Mouse (Mus musculus) MEL (cell line): ENCODE results near the gene Dop1b. TPM values are rescaled to one million over a fixed set of nuclear protein-coding genes. Genes with fewer than 3 reads are reported as not detected.

Experiments used
- DNase-seq: peaks from one replicate; pipeline ENCODE4 v3.0.0; 2011; ENCODE audit warnings: low read depth, low spot score
- H3K27ac ChIP-seq: 2 replicates; pipeline ENCODE4 v1.5.1; 2012; ENCODE audit warnings: low read depth, mild to moderate bottlenecking, control low read depth, low read length, moderate library complexity; ENCODE audit not compliant: control insufficient read depth
- H3K27me3 ChIP-seq, 2 experiments: fragments of 150-350 bp in 1 of 2; sonication (generic) in 1 of 2; 2 replicates each; pipeline ENCODE4 v1.6.1; 2012; ENCODE audit warnings: low read length in 2 of 2, mild to moderate bottlenecking in 2 of 2, improper control_type of control experiment in 1 of 2, moderate library complexity in 1 of 2; ENCODE audit not compliant: insufficient read depth in 2 of 2, control insufficient read depth in 1 of 2
- H3K36me3 ChIP-seq, 2 experiments: 2 replicates each; pipeline ENCODE4 v1.6.1; 2012 to 2014; ENCODE audit warnings: low read length in 2 of 2, improper control_type of control experiment in 1 of 2, inconsistent platforms in 1 of 2, mild to moderate bottlenecking in 1 of 2; ENCODE audit not compliant: insufficient read depth in 2 of 2, control insufficient read depth in 1 of 2
- H3K4me1 ChIP-seq, 2 experiments: fragments of 150-350 bp in 1 of 2; sonication (generic) in 1 of 2; 2 replicates each; pipeline ENCODE4 v1.6.1; 2012; ENCODE audit warnings: low read length in 2 of 2, improper control_type of control experiment in 1 of 2, mild to moderate bottlenecking in 1 of 2; ENCODE audit not compliant: insufficient read depth in 2 of 2, control insufficient read depth in 1 of 2
- H3K4me3 ChIP-seq, 2 experiments: fragments of 150-350 bp in 1 of 2; sonication (generic) in 1 of 2; 2 replicates each; pipeline ENCODE4 v1.5.1; 2012; ENCODE audit warnings: low read depth in 2 of 2, low read length in 2 of 2, mild to moderate bottlenecking in 2 of 2, moderate library complexity in 2 of 2, control low read depth in 1 of 2, improper control_type of control experiment in 1 of 2; ENCODE audit not compliant: control insufficient read depth in 1 of 2, insufficient read depth in 1 of 2
- H3K79me2 ChIP-seq: 2 replicates; pipeline ENCODE4 v1.6.1; 2012; ENCODE audit warnings: mild to moderate bottlenecking, low read length, moderate library complexity; ENCODE audit not compliant: control insufficient read depth, poor library complexity, insufficient read depth
- H3K9ac ChIP-seq: 2 replicates; pipeline ENCODE4 v1.6.1; 2012; ENCODE audit warnings: low read depth, mild to moderate bottlenecking, control low read depth, low read length, moderate library complexity; ENCODE audit not compliant: control insufficient read depth, poor library complexity, severe bottlenecking
- H3K9me3 ChIP-seq: fragments of 150-350 bp; sonication (generic); replicated peaks from 2 replicates; pipeline ENCODE4 v1.6.1; 2012; ENCODE audit warnings: mild to moderate bottlenecking, low read length, improper control_type of control experiment, moderate library complexity; ENCODE audit not compliant: insufficient read depth
- BHLHE40 ChIP-seq: IDR thresholded peaks from 2 replicates; pipeline ENCODE4 v1.6.1; 2012; ENCODE audit warnings: low read depth, mild to moderate bottlenecking, inconsistent platforms, low read length, improper control_type of control experiment, borderline replicate concordance
- EP300 ChIP-seq, 2 experiments: IDR thresholded peaks; 2 replicates each; pipeline ENCODE4 v1.6.1; 2011; ENCODE audit warnings: improper control_type of control experiment in 2 of 2, low read length in 2 of 2, low read depth in 1 of 2, mild to moderate bottlenecking in 1 of 2
- GABPA ChIP-seq: IDR thresholded peaks from 2 replicates; pipeline ENCODE4 v1.6.1; 2012; ENCODE audit warnings: low read depth, mild to moderate bottlenecking, inconsistent platforms, low read length, improper control_type of control experiment, moderate library complexity
- GATA1 ChIP-seq: IDR thresholded peaks from 2 replicates; pipeline ENCODE4 v1.6.1; 2011; ENCODE audit warnings: low read depth, low read length, improper control_type of control experiment
- HCFC1 ChIP-seq: IDR thresholded peaks from 2 replicates; pipeline ENCODE4 v1.6.1; 2012; ENCODE audit warnings: low read depth, mild to moderate bottlenecking, inconsistent platforms, low read length, improper control_type of control experiment, moderate library complexity
- JUND ChIP-seq: IDR thresholded peaks from 2 replicates; pipeline ENCODE4 v1.6.1; 2011; ENCODE audit warnings: low read depth, mild to moderate bottlenecking, improper control_type of control experiment, low read length
- KAT2A ChIP-seq: conservative IDR thresholded peaks from 2 replicates; pipeline ENCODE4 v1.6.1; 2012; ENCODE audit warnings: low read depth, low read length, improper control_type of control experiment, inconsistent platforms
- MAFK ChIP-seq: IDR thresholded peaks from 2 replicates; pipeline ENCODE4 v1.6.1; 2011; ENCODE audit warnings: low read depth, mild to moderate bottlenecking, low read length, improper control_type of control experiment, borderline replicate concordance
- MAX ChIP-seq: IDR thresholded peaks from 2 replicates; pipeline ENCODE4 v1.6.1; 2011; ENCODE audit warnings: low read length, improper control_type of control experiment
- MAZ ChIP-seq: IDR thresholded peaks from 2 replicates; pipeline ENCODE4 v1.6.1; 2012; ENCODE audit warnings: low read depth, mild to moderate bottlenecking, inconsistent platforms, low read length, improper control_type of control experiment
- POLR2A ChIP-seq, 2 experiments: IDR thresholded peaks; 2 replicates each; pipeline ENCODE4 v1.6.1; 2011 to 2012; ENCODE audit warnings: low read length in 2 of 2, mild to moderate bottlenecking in 2 of 2, control low read depth in 1 of 2, improper control_type of control experiment in 1 of 2, low read depth in 1 of 2, moderate library complexity in 1 of 2; ENCODE audit not compliant: control insufficient read depth in 1 of 2, insufficient read depth in 1 of 2, poor library complexity in 1 of 2
- POLR2AphosphoS5 ChIP-seq: IDR thresholded peaks from 2 replicates; pipeline ENCODE4 v1.6.1; 2012; ENCODE audit warnings: low read depth, borderline replicate concordance, mild to moderate bottlenecking, inconsistent platforms, low read length, moderate library complexity, mixed read lengths
- RAD21 ChIP-seq: IDR thresholded peaks from 2 replicates; pipeline ENCODE4 v1.6.1; 2011; ENCODE audit warnings: mild to moderate bottlenecking, low read depth, low read length, improper control_type of control experiment
- RCOR1 ChIP-seq: IDR thresholded peaks from 2 replicates; pipeline ENCODE4 v1.6.1; 2012; ENCODE audit warnings: low read depth, mild to moderate bottlenecking, inconsistent platforms, low read length, improper control_type of control experiment
- SIN3A ChIP-seq: IDR thresholded peaks from 2 replicates; pipeline ENCODE4 v1.6.1; 2012; ENCODE audit warnings: low read length, improper control_type of control experiment, inconsistent platforms
- SMC3 ChIP-seq: IDR thresholded peaks from 2 replicates; pipeline ENCODE4 v1.6.1; 2011; ENCODE audit warnings: low read depth, low read length, improper control_type of control experiment
- ZC3H11A ChIP-seq: IDR thresholded peaks from 2 replicates; pipeline ENCODE4 v1.6.1; 2012; ENCODE audit warnings: low read depth, mild to moderate bottlenecking, inconsistent platforms, low read length, improper control_type of control experiment
- ZKSCAN1 ChIP-seq: IDR thresholded peaks from 2 replicates; pipeline ENCODE4 v1.6.1; 2012; ENCODE audit warnings: low read depth, mild to moderate bottlenecking, inconsistent platforms, low read length, improper control_type of control experiment, moderate library complexity
- ZNF384 ChIP-seq: IDR thresholded peaks from 2 replicates; pipeline ENCODE4 v1.6.1; 2012; ENCODE audit warnings: low read depth, mild to moderate bottlenecking, inconsistent platforms, low read length, improper control_type of control experiment
- polyA plus RNA-seq, 2 experiments: library from polyadenylated mRNA; stranded (reverse) in 1 of 2; unstranded in 1 of 2; fragments of >175 nt in 1 of 2; fragments of >200 nt in 1 of 2; gene quantifications; 2 replicates each; pipeline versions ENCODE4 v1.2.1 to v1.2.4; 2012; ENCODE audit warnings: low replicate concordance in 2 of 2, low read depth in 1 of 2; ENCODE audit not compliant: insufficient read length in 2 of 2, insufficient read depth in 1 of 2, missing spikeins in 1 of 2
- total RNA-seq: library from RNA; depleted of rRNA; stranded (reverse); fragments of 300-350 nt; gene quantifications from 2 replicates; pipeline ENCODE4 v1.2.3, GENCODE M21; 2012

Gene Dop1b
- total and polyA plus RNA-seq, 3 experiments = 5.8 to 11.3 TPM; not detected in 1

DNA sequence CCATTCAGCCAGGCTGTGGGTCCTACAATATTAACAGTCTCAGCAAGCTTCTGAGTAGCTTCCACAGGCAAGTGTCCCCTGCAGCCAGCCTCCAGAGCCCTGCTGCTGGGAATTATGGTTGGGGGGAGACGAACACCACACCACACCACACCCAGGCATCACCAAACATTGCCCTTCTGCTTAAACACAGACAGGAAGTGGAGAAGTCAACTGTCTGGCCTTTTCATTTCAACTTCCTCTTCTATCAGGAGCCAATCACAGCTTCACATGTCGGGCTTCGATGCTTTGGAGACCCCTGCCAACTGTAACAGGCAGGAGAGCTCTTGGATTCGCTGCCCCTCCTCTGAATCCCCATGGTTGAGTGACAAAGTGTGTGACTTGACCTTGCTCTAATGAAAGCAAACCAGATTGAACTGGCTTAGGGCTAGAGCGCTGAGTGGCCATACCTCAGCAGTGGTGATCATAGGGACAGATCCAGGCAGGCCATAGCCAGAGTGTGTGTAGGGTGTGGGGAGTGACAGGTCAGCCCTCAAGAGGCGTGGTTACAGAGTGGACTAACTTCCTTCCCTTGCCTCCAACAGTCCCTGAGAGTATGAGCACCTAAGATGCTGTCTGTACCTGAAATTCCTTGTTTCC is 20.4 kb upstream of the Dop1b start:
- Histone ChIP-seq H3K4me1 (peaks cover 0 to 6% of the 10 kb centered on the region in 2 experiments; a peak in 2 of 4 replicates), H3K79me2 (no peaks in the 10 kb centered on the region), H3K4me3 (no peak overlapping the region), H3K9me3 (no peaks in the 10 kb centered on the region), H3K27ac (no peak overlapping the region), H3K36me3 (no peaks in the 10 kb centered on the region), H3K9ac (no peak overlapping the region), H3K27me3 (peaks cover 0 to 3% of the 10 kb centered on the region in 2 experiments; a peak in 2 of 4 replicates)
- peak; percentile 24 for DNase-seq
- no peak for TF ChIP-seq RAD21
- no peak for TF ChIP-seq MAFK
- TF ChIP-seq EP300 (IDR thresholded peaks at IDR 0.05; ENCODE audit: low read depth in 1 of 2, low read length in 2 of 2) = no peak
- TF ChIP-seq MAX = no peak
- TF ChIP-seq POLR2AphosphoS5 = no peak
- TF ChIP-seq JUND = no peak
- TF ChIP-seq ZC3H11A = no peak
- no peak for TF ChIP-seq MAZ
- TF ChIP-seq KAT2A = no peak
- TF ChIP-seq ZKSCAN1 = no peak
- no peak for TF ChIP-seq POLR2A (IDR thresholded peaks at IDR 0.05; ENCODE audit: control insufficient read depth in 1 of 2, insufficient read depth in 1 of 2, low read depth in 1 of 2, low read length in 2 of 2, poor library complexity in 1 of 2)
- TF ChIP-seq BHLHE40 = no peak

DNA sequence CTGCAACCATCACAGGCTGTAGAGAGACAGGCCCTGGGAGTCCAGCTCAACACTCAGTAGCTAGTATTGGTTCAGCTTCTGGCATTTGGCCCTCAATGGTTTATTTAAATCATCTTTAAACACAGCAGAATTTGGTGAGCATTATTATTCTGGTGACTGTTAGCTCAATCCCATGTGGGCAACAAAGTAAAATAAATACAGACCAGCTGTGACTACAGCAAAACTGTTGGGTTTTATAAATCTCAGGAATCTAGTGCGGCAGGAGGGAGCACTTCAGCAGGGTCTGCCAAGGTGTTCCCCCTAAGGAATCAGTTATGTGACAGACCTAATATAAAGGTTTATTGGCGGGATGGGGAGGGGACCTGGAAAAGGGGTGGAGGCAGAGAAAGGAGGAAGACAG is 19.0 kb upstream of the Dop1b start:
- Histone ChIP-seq H3K4me1 (peaks cover 0 to 6% of the 10 kb centered on the region in 2 experiments; a peak in 2 of 4 replicates), H3K4me3 (no peak overlapping the region), H3K9ac (no peak overlapping the region), H3K27me3 (peaks cover 0 to 5% of the 10 kb centered on the region in 2 experiments; a peak in 2 of 4 replicates), H3K79me2 (no peaks in the 10 kb centered on the region), H3K9me3 (no peaks in the 10 kb centered on the region), H3K36me3 (no peaks in the 10 kb centered on the region), H3K27ac (no peak overlapping the region)
- TF ChIP-seq KAT2A (no peak), SIN3A (no peak), JUND (no peak), SMC3 (no peak), GABPA (no peak), GATA1 (no peak), RCOR1 (no peak), ZNF384 (no peak), ZKSCAN1 (no peak), POLR2AphosphoS5 (no peak), HCFC1 (no peak), ZC3H11A (no peak)
- no peak for DNase-seq
